Mouse (Mus musculus): ENCODE data around the gene Prkce.
"Not testable (repeated sequence)": the region's sequence is repeated elsewhere in the genome, so short reads cannot be mapped to it uniquely, and the experiment has no call there.

The Prkce gene

GRCm38 (mm10) chr17:86458302-86458980, 290.9 kb downstream of the Prkce start:
- DNase-seq: no peak

GRCm38 (mm10) chr17:86460645-86461430, 293.3 kb downstream of the Prkce start:
- DNase-seq: no peak

GRCm38 (mm10) chr17:86463369-86463768, 295.8 kb downstream of the Prkce start:
- no peak for DNase-seq

- no peak for DNase-seq
Measured at GRCm38 (mm10) chr17:86464197-86464596, 296.6 kb downstream of the Prkce start.

GRCm38 (mm10) chr17:86464689-86465363, 297.2 kb downstream of the Prkce start:
- DNase-seq: no peak

- no peak for DNase-seq
Measured at GRCm38 (mm10) chr17:86465865-86466264, 298.3 kb downstream of the Prkce start.

- no peak for DNase-seq
Measured at GRCm38 (mm10) chr17:86466412-86466811, 298.8 kb downstream of the Prkce start.

- no peak for DNase-seq
Measured at GRCm38 (mm10) chr17:86466871-86467270, 299.3 kb downstream of the Prkce start.

- DNase-seq: no peak
Measured at GRCm38 (mm10) chr17:86467291-86467898, 299.8 kb downstream of the Prkce start.

GRCm38 (mm10) chr17:86467967-86468366, 300.4 kb downstream of the Prkce start:
- DNase-seq: no peak

- no peak for DNase-seq
Measured at GRCm38 (mm10) chr17:86470160-86470559, 302.6 kb downstream of the Prkce start.

GRCm38 (mm10) chr17:86471684-86472083, 304.1 kb downstream of the Prkce start:
- peak; percentile 63 for DNase-seq

- peak; percentile 45 for DNase-seq
Measured at GRCm38 (mm10) chr17:86476674-86477073, 309.1 kb downstream of the Prkce start.

- not testable (repeated sequence) for DNase-seq
Measured at GRCm38 (mm10) chr17:86477401-86477800, 309.8 kb downstream of the Prkce start.

GRCm38 (mm10) chr17:86479406-86479805, 311.8 kb downstream of the Prkce start:
- no peak for DNase-seq

- DNase-seq: no peak
Measured at GRCm38 (mm10) chr17:86482675-86483074, 315.1 kb downstream of the Prkce start.

- peak; percentile 92 for DNase-seq
Measured at GRCm38 (mm10) chr17:86484087-86484737, 316.6 kb downstream of the Prkce start.

- DNase-seq: no peak
Measured at GRCm38 (mm10) chr17:86486657-86487056, 319.1 kb downstream of the Prkce start.

GRCm38 (mm10) chr17:86487450-86487849, 319.9 kb downstream of the Prkce start:
- DNase-seq: no peak

GRCm38 (mm10) chr17:86489827-86490226, 322.2 kb downstream of the Prkce start:
- no peak for DNase-seq

- no peak for DNase-seq
Measured at GRCm38 (mm10) chr17:86492376-86492775, 324.8 kb downstream of the Prkce start.

- no peak for DNase-seq
Measured at GRCm38 (mm10) chr17:86493891-86494420, 326.4 kb downstream of the Prkce start.
